Mouse (Mus musculus): ENCODE data around the gene Tnrc18. TPM values are rescaled to one million over a fixed set of nuclear protein-coding genes. Genes with fewer than 3 reads are reported as not detected.

Tnrc18 gene
- polyA plus RNA-seq, 1 experiment from 2014 or later = 32.0 TPM

DNA sequence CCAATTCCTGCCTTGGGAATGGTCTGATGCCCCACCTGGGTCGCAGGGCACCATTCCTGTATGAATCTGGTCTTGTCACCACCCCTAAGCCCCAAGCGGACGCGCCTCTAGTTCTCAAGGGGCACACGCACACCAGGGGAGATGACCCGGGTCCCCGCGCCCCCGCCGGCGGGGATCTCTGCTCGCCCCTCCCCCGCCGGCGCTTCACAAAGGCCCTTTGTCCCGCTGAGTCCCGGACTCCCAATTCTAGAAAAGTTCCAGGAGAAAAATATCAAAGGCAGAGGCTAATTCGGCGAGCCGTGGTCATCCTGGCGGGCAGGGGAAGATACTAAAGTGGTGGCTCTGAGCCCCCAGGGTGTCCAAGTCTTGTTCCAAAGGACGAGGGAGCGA lies 3.7 kb downstream of the Tnrc18 start:
- peak overlapping the region; percentile 76 for H3K4me2 ChIP-seq
- peak overlapping the region; percentile 100 for H3K27ac ChIP-seq
- WGBS = under 1% methylated on average over 23 of the region's 23 CpGs
- H3K4me3 ChIP-seq = peak overlapping the region; percentile 67
- peaks cover 46% of the 10 kb centered on the region for H3K4me1 ChIP-seq
- 0 out of 2 replicates have a peak, but pooled peaks cover 7% of the 10 kb centered on the region for H3K36me3 ChIP-seq
- H3K27me3 ChIP-seq = no peaks in the 10 kb centered on the region
- no peak for ATAC-seq (ENCODE audit: insufficient number of reproducible peaks, low FRiP score, low TSS enrichment, low read depth)
- peak overlapping the region; percentile 100 for H3K9ac ChIP-seq
- H3K9me3 ChIP-seq = no peaks in the 10 kb centered on the region

DNA sequence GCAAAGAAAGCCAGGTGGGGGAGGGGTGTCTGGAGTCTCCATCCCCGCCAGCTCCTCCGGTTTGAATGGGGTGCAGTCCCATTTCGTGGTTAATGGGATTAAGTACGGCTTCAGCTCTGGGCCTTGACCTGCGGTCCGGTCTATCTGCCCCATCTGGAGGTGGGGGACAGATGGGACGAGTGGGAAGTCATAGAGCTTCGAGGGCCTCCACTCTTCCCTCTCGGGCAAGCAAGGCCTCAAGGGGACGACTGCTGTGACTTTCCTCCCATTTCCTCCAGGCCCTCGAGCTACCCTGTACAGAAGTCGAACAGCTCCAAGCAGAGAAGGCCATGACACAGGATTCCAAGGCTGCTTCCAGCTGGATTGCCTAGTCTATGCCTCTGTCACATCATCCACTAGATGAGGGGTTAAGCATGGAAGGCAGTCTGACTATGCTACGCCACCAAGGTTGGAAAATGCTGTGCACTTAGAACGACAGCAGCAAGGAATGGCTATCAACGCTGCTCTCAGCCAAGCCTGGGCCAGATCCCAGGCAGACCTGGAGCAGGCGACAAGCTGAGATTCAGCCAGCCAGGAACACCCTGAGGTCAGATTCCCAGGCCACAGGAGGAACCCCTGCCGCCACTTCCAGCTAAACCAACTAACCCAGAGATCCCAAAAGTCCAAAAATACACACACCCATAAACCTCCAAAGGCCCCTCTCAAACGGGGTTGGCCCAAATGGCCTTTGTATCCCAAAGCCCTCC lies 4.3 kb downstream of the Tnrc18 start:
- peaks cover 7% of the 10 kb centered on the region; the same call in 1 of the 2 replicates for H3K36me3 ChIP-seq
- WGBS = 4% methylated on average over 18 of the region's 18 CpGs
- H3K4me2 ChIP-seq = peak overlapping the region; percentile 76
- peak overlapping the region; percentile 67 for H3K4me3 ChIP-seq
- H3K9ac ChIP-seq = peak overlapping the region; percentile 100
- H3K4me1 ChIP-seq = peaks cover 46% of the 10 kb centered on the region
- no peaks in the 10 kb centered on the region for H3K9me3 ChIP-seq
- H3K27me3 ChIP-seq = no peaks in the 10 kb centered on the region
- H3K27ac ChIP-seq = peak overlapping the region; percentile 100
- ATAC-seq (ENCODE audit: insufficient number of reproducible peaks, low FRiP score, low TSS enrichment, low read depth) = no peak

DNA sequence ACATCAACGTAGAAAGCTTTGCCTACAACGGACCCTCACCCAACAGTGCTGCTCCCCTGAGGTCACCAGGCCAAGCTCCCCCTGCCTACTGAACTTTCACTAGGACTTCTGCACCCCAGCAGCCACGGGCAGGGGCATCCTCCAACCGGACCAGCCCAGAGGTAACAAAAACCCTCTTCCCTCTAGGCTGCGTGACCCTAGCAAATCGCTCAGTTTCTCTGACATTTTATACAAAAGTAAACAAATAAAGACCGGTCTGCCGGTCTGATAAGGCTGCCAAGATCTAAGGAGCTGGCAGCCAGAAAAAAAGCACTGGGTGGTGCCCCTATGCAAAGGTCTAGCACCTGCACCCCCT lies 4.9 kb downstream of the Tnrc18 start:
- Histone ChIP-seq H3K27ac (peak overlapping the region; percentile 100; the same call in 1 of the 2 replicates), H3K27me3 (no peaks in the 10 kb centered on the region), H3K4me2 (peak overlapping the region; percentile 76), H3K4me3 (peak overlapping the region; percentile 67), H3K9me3 (no peaks in the 10 kb centered on the region), H3K9ac (peak overlapping the region; percentile 100), H3K36me3 (peaks cover 11% of the 10 kb centered on the region), H3K4me1 (peaks cover 46% of the 10 kb centered on the region)
- ATAC-seq (ENCODE audit: insufficient number of reproducible peaks, low FRiP score, low TSS enrichment, low read depth) = no peak
- WGBS = 16% methylated on average over 8 of the region's 8 CpGs

DNA sequence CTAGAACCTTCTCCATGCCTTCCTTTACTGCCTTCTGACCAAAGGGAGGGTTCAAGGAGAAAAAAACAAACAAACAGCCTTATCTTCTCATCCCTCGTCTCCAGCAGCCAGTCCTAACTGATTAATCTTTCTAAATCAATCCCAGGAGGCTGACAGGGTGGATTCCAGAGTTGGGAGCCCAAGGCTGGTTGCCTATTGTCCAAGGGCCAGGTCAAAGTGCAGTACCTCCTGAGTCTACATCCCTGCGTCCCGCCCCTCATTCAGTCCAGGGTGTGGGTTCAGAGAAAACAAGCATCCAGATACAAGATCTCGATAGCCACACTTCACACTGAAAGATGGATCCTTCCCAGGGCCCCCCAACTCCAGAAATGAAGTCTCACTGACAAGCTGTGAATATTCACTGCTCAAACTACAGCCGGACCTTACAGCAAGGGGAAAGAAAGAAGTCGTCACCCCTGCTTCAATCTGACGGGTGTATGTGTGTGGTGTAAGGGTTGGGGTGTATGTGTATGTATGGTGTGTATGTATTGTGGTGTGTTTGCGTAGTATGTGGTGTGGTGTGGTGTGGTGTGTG lies 5.5 kb downstream of the Tnrc18 start:
- Histone ChIP-seq H3K4me3 (peak overlapping the region; percentile 67), H3K36me3 (peaks cover 16% of the 10 kb centered on the region), H3K27me3 (no peaks in the 10 kb centered on the region), H3K4me1 (peaks cover 48% of the 10 kb centered on the region), H3K9ac (no peak overlapping the region), H3K27ac (no peak overlapping the region; the same call in 1 of the 2 replicates), H3K4me2 (peak overlapping the region; percentile 76), H3K9me3 (no peaks in the 10 kb centered on the region)
- no peak for ATAC-seq (ENCODE audit: insufficient number of reproducible peaks, low FRiP score, low TSS enrichment, low read depth)
- 38% methylated on average over 8 of the region's 8 CpGs for WGBS

DNA sequence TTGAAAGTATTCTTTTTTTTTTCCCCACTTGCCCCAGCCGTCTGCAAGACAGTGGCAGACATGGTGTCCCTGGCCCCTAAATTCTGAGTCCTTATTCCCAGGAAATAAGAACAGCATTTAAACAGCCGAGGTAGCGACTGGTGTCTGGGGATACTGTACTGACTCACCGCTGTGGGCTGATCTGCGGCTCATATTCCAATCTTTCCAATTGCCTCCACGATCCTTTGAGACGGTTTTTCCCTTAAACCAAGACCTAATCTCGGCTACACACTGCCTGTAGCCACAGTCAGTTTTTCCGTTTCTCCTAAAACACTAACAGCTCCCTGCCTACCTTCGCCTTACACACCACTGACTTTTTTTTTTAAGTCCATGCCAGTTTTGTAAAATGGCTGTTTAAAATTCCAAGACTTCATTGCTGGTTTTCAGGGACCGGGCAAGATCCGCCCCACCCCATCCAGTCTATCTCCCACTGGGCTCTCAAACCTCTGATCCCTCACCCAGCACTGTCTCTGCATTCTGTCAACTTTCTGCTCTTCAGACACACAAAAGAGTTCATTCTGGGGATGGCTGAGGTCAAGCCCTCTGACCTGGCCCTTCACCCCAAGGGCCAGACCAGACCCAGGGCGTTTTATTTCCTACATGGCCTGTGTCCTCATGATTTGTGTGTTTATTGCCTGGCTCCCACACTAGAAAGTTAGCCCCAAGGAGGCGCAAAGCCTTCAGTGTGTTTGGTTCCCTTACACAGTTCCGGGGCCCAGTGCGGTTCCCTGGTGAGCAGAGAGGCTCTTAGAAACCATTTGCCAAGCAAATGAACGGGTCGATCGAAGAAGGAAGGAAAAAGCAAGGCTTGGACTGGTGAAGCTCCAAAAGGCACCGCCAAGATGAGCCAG lies 6.5 kb downstream of the Tnrc18 start:
- Histone ChIP-seq H3K4me1 (peaks cover 51% of the 10 kb centered on the region), H3K4me2 (peak overlapping the region; percentile 76), H3K9me3 (no peaks in the 10 kb centered on the region), H3K27ac (peak overlapping the region; percentile 73), H3K4me3 (peak overlapping the region; percentile 67), H3K36me3 (peaks cover 24% of the 10 kb centered on the region), H3K27me3 (no peaks in the 10 kb centered on the region), H3K9ac (no peak overlapping the region)
- no peak for ATAC-seq (ENCODE audit: insufficient number of reproducible peaks, low FRiP score, low TSS enrichment, low read depth)
- 16% methylated on average over 20 of the region's 20 CpGs for WGBS

DNA sequence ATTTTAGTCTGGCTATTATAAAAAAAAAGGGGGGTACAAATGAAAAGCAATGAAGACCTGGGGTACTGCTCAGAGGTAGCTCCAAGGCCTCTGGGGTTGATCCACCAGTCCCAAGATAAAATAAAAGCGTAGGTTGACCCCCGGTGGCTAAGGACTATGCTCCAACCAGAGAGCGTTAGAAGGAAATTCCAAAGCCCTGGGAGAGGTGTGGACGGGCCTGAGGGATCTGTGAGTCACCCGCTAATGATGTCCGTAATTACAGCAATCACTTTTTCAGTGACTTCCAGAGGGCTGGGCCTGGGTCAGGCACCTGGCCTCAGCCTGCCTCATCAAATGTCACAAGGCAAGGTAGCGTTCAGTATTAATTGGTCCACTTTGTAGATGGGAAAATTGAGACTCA lies 9.8 kb downstream of the Tnrc18 start:
- Histone ChIP-seq H3K4me2 (no peak overlapping the region), H3K36me3 (peaks cover 36% of the 10 kb centered on the region), H3K27me3 (no peaks in the 10 kb centered on the region), H3K9me3 (no peaks in the 10 kb centered on the region), H3K9ac (no peak overlapping the region), H3K27ac (no peak overlapping the region), H3K4me1 (peaks cover 50% of the 10 kb centered on the region), H3K4me3 (no peak overlapping the region)
- 48% methylated on average over 7 of the region's 7 CpGs for WGBS
- ATAC-seq (ENCODE audit: insufficient number of reproducible peaks, low FRiP score, low TSS enrichment, low read depth) = no peak

DNA sequence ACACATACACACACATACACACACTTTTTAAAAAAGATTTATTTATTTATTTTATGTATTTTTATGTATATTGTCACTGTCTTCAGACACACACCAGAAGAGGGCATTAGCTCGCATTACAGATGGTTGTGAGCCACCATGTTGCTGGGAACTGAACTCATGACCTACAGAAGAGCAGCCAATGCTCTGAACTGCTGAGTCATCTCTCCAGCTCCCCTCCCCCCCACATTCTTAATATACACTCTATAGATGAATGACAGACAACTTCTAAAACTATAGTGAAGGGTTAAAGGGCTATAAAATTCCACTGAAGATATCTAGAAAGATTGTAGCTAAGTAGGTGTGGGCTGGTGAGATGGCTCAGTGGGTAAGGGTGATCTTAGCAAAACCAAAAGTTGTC lies 13.7 kb downstream of the Tnrc18 start:
- 85% methylated on average over 1 of the region's 1 CpGs for WGBS
- H3K4me1 ChIP-seq = peaks cover 52% of the 10 kb centered on the region
- no peak overlapping the region for H3K4me2 ChIP-seq
- no peaks in the 10 kb centered on the region for H3K9me3 ChIP-seq
- no peak for ATAC-seq (ENCODE audit: insufficient number of reproducible peaks, low FRiP score, low TSS enrichment, low read depth)
- H3K27me3 ChIP-seq = no peaks in the 10 kb centered on the region
- no peak overlapping the region for H3K4me3 ChIP-seq
- no peak overlapping the region for H3K9ac ChIP-seq
- peaks cover 31% of the 10 kb centered on the region for H3K36me3 ChIP-seq
- H3K27ac ChIP-seq = no peak overlapping the region

DNA sequence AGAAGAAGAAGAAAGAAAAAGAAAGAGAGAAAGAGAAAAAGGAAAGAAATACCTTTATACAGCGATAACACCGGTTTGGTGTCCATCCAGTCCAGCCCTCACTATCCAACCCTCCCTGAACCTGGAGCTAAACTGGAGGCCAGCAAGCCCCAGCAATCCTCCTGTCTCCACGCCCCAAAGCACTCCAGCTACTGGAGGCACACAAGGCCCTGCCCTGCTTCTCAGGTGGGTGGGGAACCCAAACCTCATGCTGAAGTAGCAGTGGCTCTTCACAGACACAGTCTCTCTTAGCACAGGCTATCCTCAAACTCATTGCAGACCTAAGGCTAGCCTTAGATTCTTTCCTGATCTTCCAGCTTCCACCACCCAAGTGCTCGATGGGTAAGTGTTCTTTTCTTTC lies 14.6 kb downstream of the Tnrc18 start:
- Histone ChIP-seq H3K36me3 (peaks cover 29% of the 10 kb centered on the region), H3K4me3 (no peak overlapping the region), H3K4me2 (no peak overlapping the region), H3K9ac (no peak overlapping the region), H3K4me1 (peaks cover 60% of the 10 kb centered on the region), H3K9me3 (no peaks in the 10 kb centered on the region), H3K27me3 (no peaks in the 10 kb centered on the region), H3K27ac (no peak overlapping the region)
- 63% methylated on average over 4 of the region's 4 CpGs for whole genome bisulfite sequencing
- ATAC-seq (ENCODE audit: insufficient number of reproducible peaks, low FRiP score, low TSS enrichment, low read depth) = no peak

DNA sequence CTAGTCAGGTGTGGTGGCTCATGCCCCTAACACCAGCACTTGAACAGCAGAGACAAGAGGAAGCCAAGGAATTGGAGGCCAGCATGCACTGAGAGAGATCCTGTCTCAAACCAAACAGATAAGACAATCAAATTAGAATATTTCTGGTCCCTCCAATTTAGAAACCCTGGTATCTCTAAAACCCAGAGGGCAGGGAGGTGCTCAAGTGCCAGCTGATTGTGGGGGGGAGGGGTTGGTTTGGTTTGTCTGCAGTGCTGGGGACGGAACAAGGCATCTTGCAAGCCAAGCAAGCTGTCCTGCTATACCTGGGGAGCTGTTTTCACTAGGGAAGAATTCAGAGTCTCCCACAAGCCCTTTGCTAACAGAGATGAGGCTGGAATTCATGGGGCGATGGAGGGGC lies 15.5 kb downstream of the Tnrc18 start:
- Histone ChIP-seq H3K4me2 (no peak overlapping the region), H3K9me3 (no peaks in the 10 kb centered on the region), H3K27ac (peak overlapping the region; percentile 19; the same call in 1 of the 2 replicates), H3K36me3 (peaks cover 22% of the 10 kb centered on the region), H3K4me3 (no peak overlapping the region), H3K4me1 (peaks cover 67% of the 10 kb centered on the region), H3K27me3 (no peaks in the 10 kb centered on the region), H3K9ac (no peak overlapping the region)
- no peak for ATAC-seq (ENCODE audit: insufficient number of reproducible peaks, low FRiP score, low TSS enrichment, low read depth)
- WGBS = 38% methylated on average over 2 of the region's 2 CpGs

DNA sequence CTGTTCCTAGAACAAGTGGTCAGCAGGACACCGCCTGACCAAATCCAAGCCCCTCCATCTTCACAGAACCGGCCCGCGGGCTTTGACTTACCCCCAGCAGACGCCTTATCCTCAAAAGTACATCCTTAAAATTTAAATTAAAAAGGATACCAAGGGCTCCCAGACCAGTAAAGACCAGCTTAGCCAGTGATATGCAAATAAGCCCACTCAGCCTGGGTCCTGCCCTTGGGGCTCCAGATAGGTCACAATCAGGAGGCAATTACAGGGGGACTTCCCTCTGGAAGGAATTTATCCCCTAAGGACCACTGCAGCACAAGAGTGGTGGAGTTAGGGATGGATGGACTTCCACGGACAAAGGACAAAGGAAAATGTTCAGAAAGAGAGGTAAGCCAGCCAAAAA lies 16.8 kb downstream of the Tnrc18 start:
- no peak overlapping the region for H3K4me2 ChIP-seq
- no peak overlapping the region for H3K27ac ChIP-seq
- 44% methylated on average over 6 of the region's 6 CpGs for WGBS
- no peak for ATAC-seq (ENCODE audit: insufficient number of reproducible peaks, low FRiP score, low TSS enrichment, low read depth)
- H3K9ac ChIP-seq = no peak overlapping the region
- H3K27me3 ChIP-seq = no peaks in the 10 kb centered on the region
- no peaks in the 10 kb centered on the region for H3K9me3 ChIP-seq
- peaks cover 16% of the 10 kb centered on the region; the same call in 1 of the 2 replicates for H3K36me3 ChIP-seq
- H3K4me3 ChIP-seq = no peak overlapping the region
- peaks cover 75% of the 10 kb centered on the region for H3K4me1 ChIP-seq

DNA sequence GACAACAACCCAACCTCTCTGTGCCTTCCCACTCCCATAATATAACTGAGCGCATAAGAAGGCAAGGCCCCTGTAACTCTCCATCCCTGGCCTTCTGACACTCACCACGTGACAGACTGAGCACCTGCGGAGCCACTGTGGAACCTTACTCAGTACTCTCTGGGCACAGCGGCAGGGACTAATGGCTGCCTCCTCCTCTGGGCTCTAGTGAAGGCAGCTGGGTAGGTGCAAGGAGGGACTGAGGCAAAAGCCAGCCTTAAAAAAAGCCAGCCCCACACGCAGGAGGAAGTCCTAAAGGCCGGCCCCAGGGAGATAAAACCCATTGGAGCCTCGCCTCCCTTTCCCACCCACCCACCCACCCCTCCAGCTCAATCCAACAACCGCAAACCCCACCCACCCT lies 17.3 kb downstream of the Tnrc18 start:
- H3K9ac ChIP-seq = no peak overlapping the region
- no peak overlapping the region; the same call in 1 of the 2 replicates for H3K27ac ChIP-seq
- H3K4me1 ChIP-seq = peaks cover 76% of the 10 kb centered on the region
- H3K27me3 ChIP-seq = no peaks in the 10 kb centered on the region
- no peak overlapping the region for H3K4me3 ChIP-seq
- ATAC-seq (ENCODE audit: insufficient number of reproducible peaks, low FRiP score, low TSS enrichment, low read depth) = no peak
- 41% methylated on average over 8 of the region's 8 CpGs for WGBS
- H3K4me2 ChIP-seq = no peak overlapping the region
- peaks cover 11% of the 10 kb centered on the region; the same call in 1 of the 2 replicates for H3K36me3 ChIP-seq
- H3K9me3 ChIP-seq = no peaks in the 10 kb centered on the region

DNA sequence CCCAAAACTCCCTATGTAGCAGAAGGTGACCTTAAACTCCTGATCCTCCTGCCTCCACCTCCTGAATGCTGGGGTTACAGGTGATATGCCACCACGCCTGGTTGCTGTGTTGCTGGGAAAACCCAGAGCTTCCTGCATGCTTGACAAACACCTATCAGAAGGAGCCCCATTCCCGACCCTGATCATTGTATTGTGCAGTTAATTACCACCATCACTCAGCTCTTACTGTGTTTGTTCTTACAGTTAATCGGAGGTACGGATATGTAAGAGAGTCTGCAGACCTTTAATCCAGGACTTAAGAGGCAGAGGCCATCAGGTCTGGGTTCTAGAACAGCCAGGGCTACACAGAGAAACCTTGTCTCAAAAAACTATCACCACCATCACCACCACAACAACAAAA lies 18.2 kb downstream of the Tnrc18 start:
- H3K9me3 ChIP-seq = no peaks in the 10 kb centered on the region
- H3K4me3 ChIP-seq = no peak overlapping the region
- peaks cover 7% of the 10 kb centered on the region; the same call in 1 of the 2 replicates for H3K36me3 ChIP-seq
- H3K4me1 ChIP-seq = peaks cover 80% of the 10 kb centered on the region
- ATAC-seq (ENCODE audit: insufficient number of reproducible peaks, low FRiP score, low TSS enrichment, low read depth) = no peak
- no peak overlapping the region for H3K9ac ChIP-seq
- no peak overlapping the region for H3K4me2 ChIP-seq
- no peak overlapping the region for H3K27ac ChIP-seq
- H3K27me3 ChIP-seq = no peaks in the 10 kb centered on the region
- WGBS = 69% methylated on average over 4 of the region's 4 CpGs
